Mouse (Mus musculus): ENCODE data around the gene Padi1.
A peak's percentile ranks its signal among the peaks of the same experiment; 100 is the strongest.

DNA sequence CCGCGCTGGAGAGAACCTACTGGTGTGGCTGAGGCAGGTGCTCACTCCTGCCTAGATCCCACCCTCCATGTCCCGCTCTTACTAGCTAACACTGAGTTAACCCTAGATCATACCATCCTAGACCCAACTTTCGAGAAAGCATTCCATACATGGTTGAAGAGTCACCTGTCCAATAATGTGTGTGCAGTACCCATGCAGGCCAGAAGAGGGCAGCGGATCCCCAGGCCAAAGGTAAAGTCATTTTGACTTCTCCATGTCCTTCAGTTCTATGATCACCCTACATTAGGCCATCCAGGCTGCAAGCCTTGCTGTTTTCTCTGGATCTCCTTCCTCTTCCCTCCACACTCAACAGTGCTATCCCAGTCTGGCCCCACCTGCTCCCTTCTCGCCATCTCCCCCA, 56.6 kb downstream of the Padi1 start:
- TF ChIP-seq CTCF (IDR thresholded peaks at IDR 0.05; ENCODE audit: low read depth) (peak; percentile 94), EP300 (IDR thresholded peaks at IDR 0.05; ENCODE audit: low read depth) (no peak)
